Mouse (Mus musculus): ENCODE data around the gene Tef. TPM values are rescaled to one million over a fixed set of nuclear protein-coding genes. Genes with fewer than 3 reads are reported as not detected.

Gene Tef
- 24.0 and 25.2 TPM in 2 replicates for polyA plus RNA-seq (2015; fragmentation: Nextera tagmentation; extraction: Ambion mirVana)

DNA sequence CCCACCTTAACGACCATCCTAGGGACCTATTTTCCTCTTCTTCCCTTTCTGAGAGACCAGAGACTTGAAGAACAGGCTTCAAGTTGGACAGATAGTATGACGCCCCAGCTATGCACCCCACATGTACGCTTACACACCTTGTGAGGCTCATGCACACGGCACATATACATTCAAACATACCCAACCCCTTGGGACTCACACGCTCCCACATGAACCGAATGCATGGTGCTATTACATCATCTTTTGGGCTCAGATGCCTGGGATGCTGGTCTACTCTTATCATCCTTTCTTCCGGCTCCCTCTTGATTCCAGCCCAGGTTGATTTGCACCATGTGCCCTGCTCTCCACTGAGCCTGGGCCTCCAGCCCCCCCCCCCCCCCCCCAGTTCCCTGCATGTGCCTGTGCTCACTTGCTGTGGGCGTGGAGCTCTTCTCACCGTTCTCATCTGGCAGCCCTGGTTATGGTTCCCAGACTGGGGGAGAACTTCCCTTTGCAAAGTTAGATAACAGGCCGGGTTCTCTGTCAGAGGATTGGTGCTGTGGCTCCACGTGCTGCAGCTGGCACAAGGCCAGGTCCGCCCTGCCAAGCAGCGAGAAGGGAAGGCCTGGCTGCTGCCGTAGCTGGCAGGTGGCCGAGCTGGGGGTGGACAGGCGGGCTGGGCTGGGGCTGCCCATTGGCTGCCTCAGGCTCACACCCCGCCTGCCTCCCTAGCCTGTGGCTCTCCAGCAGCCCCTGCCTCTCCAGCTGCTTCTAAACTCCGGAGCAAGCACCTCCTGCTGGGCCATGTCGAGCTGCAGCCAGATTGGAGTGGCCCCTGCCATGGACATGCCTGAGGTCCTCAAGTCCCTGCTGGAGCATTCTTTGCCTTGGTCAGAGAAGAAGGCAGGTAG is at the start of gene Tef:
Tef (plus strand) TSS at position 421 of the 890 bp plus-strand sequence.
- 27% methylated on average over 19 of the region's 19 CpGs for WGBS
- ATAC-seq (replicated peaks): peak; percentile 96
- H3K27me3 ChIP-seq (replicated peaks): no peaks in the 10 kb centered on the region
- H3K36me3 ChIP-seq (replicated peaks): no peaks in the 10 kb centered on the region
- peak within 1 kb of the TSS; percentile 26; the same call in 1 of the 2 replicates for H3K9ac ChIP-seq
- peak within 1 kb of the TSS; percentile 66 for H3K27ac ChIP-seq
- H3K4me2 ChIP-seq: peak within 1 kb of the TSS; percentile 54
- peak within 1 kb of the TSS; percentile 28 for H3K4me3 ChIP-seq
- H3K4me1 ChIP-seq: peaks cover 16% of the 10 kb centered on the region
- H3K9me3 ChIP-seq: no peaks in the 10 kb centered on the region

DNA sequence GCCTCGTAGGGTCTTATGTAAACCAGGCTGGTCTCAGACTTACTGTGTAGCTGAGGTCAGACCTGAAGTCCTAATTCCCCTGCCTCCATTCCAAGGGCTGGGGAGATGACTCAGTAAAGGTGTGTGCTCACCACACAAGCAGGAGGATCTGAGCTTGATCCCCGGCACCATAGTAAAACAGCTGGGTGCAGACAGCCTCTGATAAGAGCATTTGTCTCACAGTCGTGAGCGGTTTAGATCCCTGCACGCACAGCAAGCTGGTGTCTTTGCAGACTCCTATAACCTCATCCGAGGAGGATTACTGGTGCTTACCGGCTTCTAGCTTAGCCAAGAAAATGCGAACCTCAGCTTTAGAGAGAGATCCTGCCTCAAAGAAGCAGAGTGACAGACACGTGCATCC is 48.6 kb upstream of the Tef start:
- Histone ChIP-seq H3K36me3 (replicated peaks) (0 out of 2 replicates have a peak, but pooled peaks cover 4% of the 10 kb centered on the region), H3K9ac (no peak overlapping the region), H3K27me3 (replicated peaks) (no peaks in the 10 kb centered on the region), H3K4me1 (0 out of 2 replicates have a peak, but pooled peaks cover 5% of the 10 kb centered on the region), H3K4me3 (no peak overlapping the region), H3K9me3 (no peaks in the 10 kb centered on the region), H3K27ac (no peak overlapping the region), H3K4me2 (no peak overlapping the region)
- 93% methylated on average over 9 of the region's 9 CpGs for WGBS
- no peak for ATAC-seq (replicated peaks)

DNA sequence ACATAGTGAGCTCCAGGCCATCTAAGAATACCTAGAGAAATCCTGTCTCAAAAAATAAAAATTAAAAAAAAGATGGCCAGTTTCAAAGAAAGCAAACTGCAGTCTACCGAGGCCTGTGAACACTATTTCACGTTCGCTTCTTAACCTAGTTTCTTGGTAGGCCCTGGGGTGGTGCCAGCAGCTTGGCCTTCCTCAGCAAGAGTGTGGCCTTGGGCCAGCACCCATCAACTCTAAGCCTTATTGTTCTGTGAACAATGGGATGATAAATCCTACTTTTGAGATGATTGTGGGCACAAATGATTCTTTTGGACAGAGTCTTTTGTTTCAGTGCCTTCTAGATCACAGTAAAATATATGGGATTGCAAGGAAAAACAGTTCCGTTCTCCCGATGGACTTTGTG is 43.5 kb upstream of the Tef start:
- H3K4me3 ChIP-seq: no peak overlapping the region
- H3K4me2 ChIP-seq: no peak overlapping the region
- WGBS: 84% methylated on average over 5 of the region's 5 CpGs
- no peaks in the 10 kb centered on the region for H3K4me1 ChIP-seq
- 0 out of 2 replicates have a peak, but pooled peaks cover 5% of the 10 kb centered on the region for H3K36me3 ChIP-seq (replicated peaks)
- no peak for ATAC-seq (replicated peaks)
- no peak overlapping the region for H3K9ac ChIP-seq
- H3K27me3 ChIP-seq (replicated peaks): no peaks in the 10 kb centered on the region
- no peak overlapping the region for H3K27ac ChIP-seq
- no peaks in the 10 kb centered on the region for H3K9me3 ChIP-seq

GRCm38 (mm10) chr15:81759542-81759941 is 42.7 kb upstream of the Tef start:
- Histone ChIP-seq H3K4me2 (no peak overlapping the region), H3K27ac (no peak overlapping the region), H3K36me3 (replicated peaks) (0 out of 2 replicates have a peak, but pooled peaks cover 3% of the 10 kb centered on the region), H3K9me3 (no peaks in the 10 kb centered on the region), H3K4me3 (no peak overlapping the region), H3K4me1 (no peaks in the 10 kb centered on the region), H3K27me3 (replicated peaks) (no peaks in the 10 kb centered on the region), H3K9ac (no peak overlapping the region)
- WGBS: 92% methylated on average over 3 of the region's 3 CpGs
- no peak for ATAC-seq (replicated peaks)

DNA sequence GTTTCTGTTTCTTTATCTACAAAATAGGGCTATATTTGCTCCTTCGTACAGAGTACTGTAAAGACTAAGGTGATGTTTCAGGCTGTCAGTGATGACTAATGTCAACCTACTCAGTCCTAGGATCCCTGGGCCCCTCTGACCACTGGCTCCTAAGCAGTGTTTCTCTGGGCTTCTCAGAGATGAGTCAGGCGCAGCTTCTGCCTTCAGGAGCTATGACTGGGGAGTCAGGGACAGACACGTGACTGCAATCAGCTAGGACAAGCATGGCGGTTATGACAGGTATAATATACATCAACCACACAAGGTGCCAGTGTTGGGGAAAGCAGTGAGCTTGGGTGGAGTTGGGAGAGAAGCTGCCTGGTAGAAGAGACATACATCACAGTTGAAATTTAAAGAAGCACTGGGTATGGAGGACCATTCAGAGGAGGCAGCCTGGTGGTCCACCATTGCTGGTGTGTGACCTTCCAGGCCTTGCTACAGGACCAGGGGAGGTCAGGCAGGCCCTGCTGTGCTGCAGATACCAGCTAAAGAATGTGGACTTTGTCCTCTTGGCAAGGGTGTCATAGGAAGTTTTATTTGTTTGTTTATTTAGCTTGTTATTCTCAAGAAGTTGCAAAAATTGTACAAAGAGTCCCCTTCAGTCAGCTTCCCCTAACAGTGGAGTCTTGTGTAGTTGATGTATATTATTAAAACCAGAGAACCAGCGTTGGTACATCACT is 41.7 kb upstream of the Tef start:
- 96% methylated on average over 5 of the region's 5 CpGs for WGBS
- 0 out of 2 replicates have a peak, but pooled peaks cover 3% of the 10 kb centered on the region for H3K36me3 ChIP-seq (replicated peaks)
- no peaks in the 10 kb centered on the region for H3K4me1 ChIP-seq
- no peak overlapping the region for H3K27ac ChIP-seq
- no peak overlapping the region for H3K4me2 ChIP-seq
- no peak for ATAC-seq (replicated peaks)
- H3K27me3 ChIP-seq (replicated peaks): no peaks in the 10 kb centered on the region
- no peaks in the 10 kb centered on the region for H3K9me3 ChIP-seq
- H3K4me3 ChIP-seq: no peak overlapping the region
- no peak overlapping the region for H3K9ac ChIP-seq

GRCm38 (mm10) chr15:81761381-81761780 is 40.8 kb upstream of the Tef start:
- no peak overlapping the region for H3K4me3 ChIP-seq
- no peaks in the 10 kb centered on the region for H3K9me3 ChIP-seq
- ATAC-seq (replicated peaks): no peak
- no peak overlapping the region for H3K27ac ChIP-seq
- no peak overlapping the region for H3K4me2 ChIP-seq
- no peaks in the 10 kb centered on the region for H3K4me1 ChIP-seq
- 93% methylated on average over 7 of the region's 7 CpGs for WGBS
- H3K9ac ChIP-seq: no peak overlapping the region
- 0 out of 2 replicates have a peak, but pooled peaks cover 3% of the 10 kb centered on the region for H3K36me3 ChIP-seq (replicated peaks)
- H3K27me3 ChIP-seq (replicated peaks): no peaks in the 10 kb centered on the region

DNA sequence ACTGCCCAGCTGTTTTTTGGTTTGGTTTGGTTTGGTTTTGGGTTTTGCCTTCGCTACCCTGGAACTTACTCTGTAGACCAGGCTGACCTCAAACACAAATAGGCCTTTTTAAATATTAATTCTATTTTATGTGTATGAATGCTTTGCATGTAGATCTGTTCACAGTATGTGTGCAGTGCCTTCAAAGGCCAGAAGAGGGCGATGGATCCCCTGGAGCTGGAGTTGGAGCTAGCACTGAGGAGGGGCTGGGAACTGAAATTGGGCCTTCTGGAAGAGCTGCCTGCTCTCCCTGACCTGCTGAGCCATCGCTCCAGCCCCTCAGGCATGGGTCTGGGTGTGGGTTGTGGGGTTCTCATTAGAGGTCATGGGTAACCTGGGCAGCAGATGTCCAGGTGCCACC is 40.3 kb upstream of the Tef start:
- 92% methylated on average over 3 of the region's 3 CpGs for WGBS
- Histone ChIP-seq H3K27ac (no peak overlapping the region), H3K36me3 (replicated peaks) (0 out of 2 replicates have a peak, but pooled peaks cover 3% of the 10 kb centered on the region), H3K4me3 (no peak overlapping the region), H3K9me3 (no peaks in the 10 kb centered on the region), H3K9ac (no peak overlapping the region), H3K27me3 (replicated peaks) (no peaks in the 10 kb centered on the region), H3K4me1 (no peaks in the 10 kb centered on the region), H3K4me2 (no peak overlapping the region)
- no peak for ATAC-seq (replicated peaks)

DNA sequence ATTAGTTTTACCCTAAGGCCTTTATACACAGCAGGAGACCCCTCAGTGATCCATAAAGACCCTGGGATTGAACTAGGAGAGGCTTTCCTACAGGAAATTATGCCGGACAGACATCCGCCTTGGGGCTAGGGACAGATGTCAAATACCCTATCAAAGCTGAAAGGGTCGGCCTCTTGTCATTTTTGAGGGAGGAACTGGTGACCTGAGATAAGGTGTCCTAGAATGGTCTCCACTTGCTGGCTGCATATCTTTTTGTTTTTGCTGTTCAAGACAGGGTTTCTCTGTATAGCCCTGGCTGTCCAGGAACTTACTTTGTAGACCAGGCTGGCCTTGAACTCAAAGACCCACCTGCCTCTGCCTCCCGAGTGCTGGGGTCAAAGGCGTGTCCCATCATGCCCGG is 37.6 kb upstream of the Tef start:
- ATAC-seq (replicated peaks): no peak
- H3K9ac ChIP-seq: no peak overlapping the region
- H3K4me2 ChIP-seq: no peak overlapping the region
- H3K4me1 ChIP-seq: no peaks in the 10 kb centered on the region
- no peaks in the 10 kb centered on the region for H3K9me3 ChIP-seq
- WGBS: 94% methylated on average over 6 of the region's 6 CpGs
- peaks cover 15% of the 10 kb centered on the region; the same call in 1 of the 2 replicates for H3K36me3 ChIP-seq (replicated peaks)
- no peaks in the 10 kb centered on the region for H3K27me3 ChIP-seq (replicated peaks)
- no peak overlapping the region for H3K4me3 ChIP-seq
- H3K27ac ChIP-seq: no peak overlapping the region

GRCm38 (mm10) chr15:81765651-81766050 is 36.6 kb upstream of the Tef start:
- H3K4me3 ChIP-seq: no peak overlapping the region
- no peak overlapping the region for H3K9ac ChIP-seq
- no peak overlapping the region for H3K4me2 ChIP-seq
- 95% methylated on average over 9 of the region's 9 CpGs for WGBS
- H3K27ac ChIP-seq: no peak overlapping the region
- H3K36me3 ChIP-seq (replicated peaks): peaks cover 20% of the 10 kb centered on the region; the same call in 1 of the 2 replicates
- no peaks in the 10 kb centered on the region for H3K4me1 ChIP-seq
- no peaks in the 10 kb centered on the region for H3K27me3 ChIP-seq (replicated peaks)
- H3K9me3 ChIP-seq: no peaks in the 10 kb centered on the region
- ATAC-seq (replicated peaks): no peak

- no peaks in the 10 kb centered on the region for H3K27me3 ChIP-seq (replicated peaks)
- H3K27ac ChIP-seq: no peak overlapping the region
- no peaks in the 10 kb centered on the region for H3K4me1 ChIP-seq
- peaks cover 22% of the 10 kb centered on the region; the same call in 1 of the 2 replicates for H3K36me3 ChIP-seq (replicated peaks)
- H3K9me3 ChIP-seq: no peaks in the 10 kb centered on the region
- H3K9ac ChIP-seq: no peak overlapping the region
- H3K4me2 ChIP-seq: no peak overlapping the region
- no peak overlapping the region for H3K4me3 ChIP-seq
- ATAC-seq (replicated peaks): no peak
- WGBS: 96% methylated on average over 5 of the region's 5 CpGs
Observed at GRCm38 (mm10) chr15:81766439-81766838, 35.8 kb upstream of the Tef start.

DNA sequence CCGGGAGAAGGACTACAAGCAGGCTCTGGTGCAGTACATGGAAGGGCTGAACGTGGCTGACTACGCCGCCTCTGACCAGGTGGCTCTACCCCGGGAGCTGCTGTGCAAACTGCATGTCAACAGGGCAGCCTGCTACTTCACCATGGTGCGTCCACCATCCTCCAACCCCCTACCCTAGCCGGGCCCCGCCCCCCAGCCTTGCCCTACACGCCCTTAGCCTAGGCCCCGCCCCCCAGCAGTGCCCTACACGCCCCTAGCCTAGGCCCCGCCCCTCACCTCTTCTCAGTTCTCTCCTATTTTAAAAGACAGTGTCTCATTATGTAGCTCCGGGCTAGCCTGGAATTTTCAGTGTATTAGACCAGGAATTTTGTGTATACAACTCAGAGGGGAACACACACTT is 33.2 kb upstream of the Tef start:
- WGBS: 65% methylated on average over 13 of the region's 13 CpGs
- no peaks in the 10 kb centered on the region for H3K9me3 ChIP-seq
- ATAC-seq (replicated peaks): no peak
- no peak overlapping the region for H3K9ac ChIP-seq
- peaks cover 36% of the 10 kb centered on the region for H3K36me3 ChIP-seq (replicated peaks)
- no peaks in the 10 kb centered on the region for H3K4me1 ChIP-seq
- no peak overlapping the region for H3K4me3 ChIP-seq
- H3K27me3 ChIP-seq (replicated peaks): no peaks in the 10 kb centered on the region
- no peak overlapping the region for H3K27ac ChIP-seq
- H3K4me2 ChIP-seq: no peak overlapping the region

- Histone ChIP-seq H3K4me3 (no peak overlapping the region), H3K27me3 (replicated peaks) (no peaks in the 10 kb centered on the region), H3K27ac (no peak overlapping the region), H3K9ac (no peak overlapping the region), H3K36me3 (replicated peaks) (peaks cover 68% of the 10 kb centered on the region), H3K4me2 (no peak overlapping the region), H3K9me3 (no peaks in the 10 kb centered on the region), H3K4me1 (no peaks in the 10 kb centered on the region)
- no peak for ATAC-seq (replicated peaks)
- 90% methylated on average over 20 of the region's 20 CpGs for WGBS
Observed at GRCm38 (mm10) chr15:81772431-81773120, 29.6 kb upstream of the Tef start.

Measured in midbrain, embryonic 15.5 days (tissue).